Mouse (Mus musculus): ENCODE data around the gene Ugt2a3. TPM values are rescaled to one million over a fixed set of nuclear protein-coding genes. Genes with fewer than 3 reads are reported as not detected.

Gene Ugt2a3
- total and polyA plus RNA-seq, 3 experiments = not detected

GRCm38 (mm10) chr5:87335199-87335598, 1.8 kb downstream of the Ugt2a3 start:
- H3K36me3 ChIP-seq (replicated peaks in 1 of 2; ENCODE audit: control insufficient read depth in 1 of 2, insufficient read depth in 1 of 2, low read length in 1 of 2) = no peaks in the 10 kb centered on the region
- H3K4me2 ChIP-seq (ENCODE audit: insufficient read depth, low read depth, poor library complexity, severe bottlenecking) = no peak overlapping the region
- no peaks in the 10 kb centered on the region for H3K79me2 ChIP-seq (replicated peaks; ENCODE audit: control insufficient read depth, extremely low read depth, insufficient read depth, poor library complexity, severe bottlenecking)
- TF ChIP-seq CHD1 (IDR thresholded peaks at IDR 0.05; ENCODE audit: low read depth, low read length) (no peak), BHLHE40 (IDR thresholded peaks at IDR 0.05; ENCODE audit: low read depth, low read length) (no peak), NELFE (IDR thresholded peaks at IDR 0.05; ENCODE audit: low read depth, low read length) (no peak), USF2 (conservative IDR thresholded peaks at IDR 0.05; ENCODE audit: low read depth, low read length) (no peak), CTCF (conservative IDR thresholded peaks at IDR 0.05 in 1 of 2, IDR thresholded peaks at IDR 0.05 in 1 of 2; ENCODE audit: low read depth in 2 of 2, low read length in 2 of 2) (no peak), MAFK (IDR thresholded peaks at IDR 0.05; ENCODE audit: insufficient replicate concordance, low read length) (no peak), ZKSCAN1 (IDR thresholded peaks at IDR 0.05; ENCODE audit: borderline replicate concordance, low read depth, low read length) (no peak), ZMIZ1 (IDR thresholded peaks at IDR 0.05; ENCODE audit: low read depth, low read length) (no peak), CHD2 (IDR thresholded peaks at IDR 0.05; ENCODE audit: low read length) (no peak), JUN (IDR thresholded peaks at IDR 0.05; ENCODE audit: insufficient read depth, low read depth, low read length) (no peak), UBTF (IDR thresholded peaks at IDR 0.05; ENCODE audit: low read depth, low read length) (no peak), E2F4 (IDR thresholded peaks at IDR 0.05; ENCODE audit: insufficient replicate concordance, low read depth, low read length) (no peak), EP300 (IDR thresholded peaks at IDR 0.05; ENCODE audit: low read length) (no peak), SIN3A (IDR thresholded peaks at IDR 0.05; ENCODE audit: low read length) (no peak), IRF4 (IDR thresholded peaks at IDR 0.05; ENCODE audit: low read depth, low read length) (no peak), MYC (IDR thresholded peaks at IDR 0.05; ENCODE audit: low read depth, low read length) (no peak), HCFC1 (IDR thresholded peaks at IDR 0.05; ENCODE audit: low read depth, low read length) (no peak), TCF12 (IDR thresholded peaks at IDR 0.05; ENCODE audit: low read depth, low read length) (no peak), RCOR1 (conservative IDR thresholded peaks at IDR 0.05; ENCODE audit: low read depth, low read length) (no peak)
- dilution Hi-C loops (cut with MboI; ENCODE audit: extremely low pct_ligation_motif_present, extremely low pct_unique_long_range_greater_than_20kb, low sequenced_read_pairs) = no loop called here
- no peak overlapping the region for H3K4me3 ChIP-seq (replicated peaks in 1 of 3; ENCODE audit: low read depth in 2 of 3, low read length in 2 of 3, poor library complexity in 1 of 3)
- H3K4me1 ChIP-seq (ENCODE audit: control insufficient read depth in 1 of 2, insufficient read depth in 2 of 2) = no peaks in the 10 kb centered on the region
- no peak overlapping the region for H3K27ac ChIP-seq (ENCODE audit: insufficient read depth, low read depth)
- in situ Hi-C loops (cut with MboI; ENCODE audit: low pct_ligation_motif_present, low pct_unique_long_range_greater_than_20kb, low sequenced_read_pairs) = no loop called here
- no peak overlapping the region for H3K9ac ChIP-seq (ENCODE audit: insufficient read depth, low read depth)
- H3K9me3 ChIP-seq (replicated peaks; ENCODE audit: low read length) = no peaks in the 10 kb centered on the region
- no peaks in the 10 kb centered on the region for H3K27me3 ChIP-seq (replicated peaks)
- DNase-seq (ENCODE audit: extremely low read depth) = no peak

DNA sequence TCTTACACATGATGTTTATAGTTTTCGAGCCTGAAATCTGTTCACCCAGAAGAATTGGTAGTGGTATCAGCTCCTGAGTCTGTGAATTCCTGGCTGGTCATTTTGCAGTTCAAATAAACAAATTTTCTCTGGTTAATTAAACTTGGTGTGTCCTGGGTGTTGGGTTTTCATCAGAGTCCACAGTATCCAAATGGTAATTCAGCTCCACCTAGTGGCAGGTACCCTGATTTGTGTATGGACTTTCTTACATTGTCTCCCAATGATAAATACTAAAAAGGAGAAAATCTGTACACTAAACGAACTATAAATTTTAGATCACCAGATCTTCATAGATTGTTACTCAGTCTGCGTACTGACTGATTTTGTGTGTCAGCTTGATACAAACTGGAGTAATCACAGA, 3.4 kb downstream of the Ugt2a3 start:
- peak; percentile 45 for DNase-seq (ENCODE audit: extremely low read depth)

More for the DNA sequence above, 3.4 kb downstream of the Ugt2a3 start:
- Histone ChIP-seq H3K27me3 (replicated peaks) (no peaks in the 10 kb centered on the region), H3K9ac (ENCODE audit: insufficient read depth, low read depth) (no peak overlapping the region), H3K4me3 (replicated peaks in 1 of 3; ENCODE audit: low read depth in 2 of 3, low read length in 2 of 3, poor library complexity in 1 of 3) (no peak overlapping the region), H3K36me3 (replicated peaks in 1 of 2; ENCODE audit: control insufficient read depth in 1 of 2, insufficient read depth in 1 of 2, low read length in 1 of 2) (no peaks in the 10 kb centered on the region), H3K9me3 (replicated peaks; ENCODE audit: low read length) (no peaks in the 10 kb centered on the region), H3K4me1 (ENCODE audit: control insufficient read depth in 1 of 2, insufficient read depth in 2 of 2) (no peaks in the 10 kb centered on the region), H3K4me2 (ENCODE audit: insufficient read depth, low read depth, poor library complexity, severe bottlenecking) (no peak overlapping the region), H3K79me2 (replicated peaks; ENCODE audit: control insufficient read depth, extremely low read depth, insufficient read depth, poor library complexity, severe bottlenecking) (no peaks in the 10 kb centered on the region), H3K27ac (ENCODE audit: insufficient read depth, low read depth) (no peak overlapping the region)
- in situ Hi-C loops (cut with MboI; ENCODE audit: low pct_ligation_motif_present, low pct_unique_long_range_greater_than_20kb, low sequenced_read_pairs) = no loop called here
- TF ChIP-seq CTCF (conservative IDR thresholded peaks at IDR 0.05 in 1 of 2, IDR thresholded peaks at IDR 0.05 in 1 of 2; ENCODE audit: low read depth in 2 of 2, low read length in 2 of 2) (peak; percentile 33 to 47; a peak in 3 of 4 replicates), CHD2 (IDR thresholded peaks at IDR 0.05; ENCODE audit: low read length) (no peak), RAD21 (IDR thresholded peaks at IDR 0.05; ENCODE audit: low read depth, low read length) (peak; percentile 41), SMC3 (IDR thresholded peaks at IDR 0.05; ENCODE audit: low read depth, low read length) (peak; percentile 30)
- dilution Hi-C loops (cut with MboI; ENCODE audit: extremely low pct_ligation_motif_present, extremely low pct_unique_long_range_greater_than_20kb, low sequenced_read_pairs) = no loop called here

Measured in CH12.LX (cell line).